Comparison of ENCODE assay signal across 25 mouse cellular contexts in genomic region chr3:67308725-67309124, GRCm38 (mm10).
"Had no signal": no experiment of that assay in that cellular context is flagged by ENCODE, and none has a peak within 500 bp of the region (broad histone marks: within the 10 kb centered on the region; RNA-seq: fewer than 3 reads in every experiment).

No protein-coding gene starts in this region.

- H3K27ac ChIP-seq: heart, adult 2 months; heart, embryonic 13.5 days; heart, embryonic 15.5 days; hindbrain, embryonic 15.5 days; hindbrain, postnatal 0 days; kidney, embryonic 15.5 days; kidney, postnatal 0 days; limb, embryonic 13.5 days; limb, embryonic 15.5 days had no signal

- H3K4me2 ChIP-seq: heart, embryonic 11.5 days; heart, embryonic 13.5 days; heart, embryonic 15.5 days; hindbrain, embryonic 15.5 days; kidney, embryonic 15.5 days; limb, embryonic 13.5 days; limb, embryonic 15.5 days had no signal

- H3K36me3 ChIP-seq: heart, embryonic 13.5 days; heart, embryonic 15.5 days; hindbrain, embryonic 15.5 days; kidney, embryonic 15.5 days; limb, embryonic 13.5 days; limb, embryonic 15.5 days had no signal

- H3K27me3 ChIP-seq: heart, embryonic 13.5 days; heart, embryonic 15.5 days; hindbrain, embryonic 15.5 days; kidney, embryonic 15.5 days; limb, embryonic 13.5 days; limb, embryonic 15.5 days had no signal

- H3K9me3 ChIP-seq: heart, embryonic 13.5 days; heart, embryonic 15.5 days; hindbrain, embryonic 15.5 days; kidney, embryonic 15.5 days; limb, embryonic 13.5 days; limb, embryonic 15.5 days had no signal

- DNase-seq: forebrain, postnatal 0 days; gastrocnemius, postnatal 14 days; gastrocnemius, postnatal 36 days; heart, adult 11 months; heart, adult 2 months; heart, postnatal 14 days; heart, postnatal 36 days; kidney, adult 11 months; kidney, adult 2 months; kidney, adult 9 months; kidney, postnatal 14 days; kidney, postnatal 36 days; layer of hippocampus, adult 9-11 months; layer of hippocampus, postnatal 36 days; left cerebral cortex, postnatal 4 days had no signal

- H3K4me1 ChIP-seq: heart, embryonic 15.5 days; hindbrain, embryonic 15.5 days had no signal

- H3K4me3 ChIP-seq: heart, adult 2 months; heart, embryonic 13.5 days; heart, embryonic 15.5 days; hindbrain, embryonic 15.5 days; kidney, embryonic 15.5 days; limb, embryonic 13.5 days; limb, embryonic 15.5 days had no signal

- ATAC-seq: forebrain, postnatal 0 days; hindbrain, postnatal 0 days; intestine, embryonic 16.5 days had no signal

- H3K9ac ChIP-seq: forebrain, postnatal 0 days; heart, embryonic 13.5 days; heart, embryonic 15.5 days; hindbrain, embryonic 15.5 days; kidney, embryonic 15.5 days; limb, embryonic 13.5 days; limb, embryonic 15.5 days had no signal
